Mouse (Mus musculus) CH12.LX (cell line): ENCODE data around the gene 2210016L21Rik.

Experiments
- BHLHE40 ChIP-seq: IDR thresholded peaks from 2 replicates; pipeline ENCODE4 v1.6.1; 2011; ENCODE audit warnings: mild to moderate bottlenecking, low read depth, low read length, improper control_type of control experiment
- CTCF ChIP-seq, 2 experiments: IDR thresholded peaks in 1 of 2; conservative IDR thresholded peaks in 1 of 2; 2 replicates each; pipeline ENCODE4 v1.5.1; 2011 to 2012; ENCODE audit warnings: low read depth in 2 of 2, low read length in 2 of 2, improper control_type of control experiment in 1 of 2, inconsistent platforms in 1 of 2, mild to moderate bottlenecking in 1 of 2, moderate library complexity in 1 of 2
- EP300 ChIP-seq: IDR thresholded peaks from 2 replicates; pipeline ENCODE4 v1.6.1; 2011; ENCODE audit warnings: low read length, improper control_type of control experiment
- ETS1 ChIP-seq: conservative IDR thresholded peaks from 2 replicates; pipeline ENCODE4 v1.6.1; 2012; ENCODE audit warnings: low read depth, mild to moderate bottlenecking, inconsistent platforms, low read length, improper control_type of control experiment, moderate library complexity
- KAT2A ChIP-seq: IDR thresholded peaks from 2 replicates; pipeline ENCODE4 v1.6.1; 2012; ENCODE audit warnings: low read length, improper control_type of control experiment, inconsistent platforms; ENCODE audit not compliant: insufficient replicate concordance
- NELFE ChIP-seq: IDR thresholded peaks from 2 replicates; pipeline ENCODE4 v1.6.1; 2011; ENCODE audit warnings: low read depth, low read length, improper control_type of control experiment
- POLR2A ChIP-seq: IDR thresholded peaks from 2 replicates; pipeline ENCODE4 v1.6.1; 2011; ENCODE audit warnings: low read depth, mild to moderate bottlenecking, improper control_type of control experiment, low read length
- RCOR1 ChIP-seq: conservative IDR thresholded peaks from 2 replicates; pipeline ENCODE4 v1.6.1; 2012; ENCODE audit warnings: low read depth, mild to moderate bottlenecking, inconsistent platforms, low read length, improper control_type of control experiment
- SIN3A ChIP-seq: IDR thresholded peaks from 2 replicates; pipeline ENCODE4 v1.6.1; 2012; ENCODE audit warnings: low read length, improper control_type of control experiment, inconsistent platforms
- USF1 ChIP-seq: IDR thresholded peaks from 2 replicates; pipeline ENCODE4 v1.6.1; 2014; ENCODE audit warnings: low read depth, mild to moderate bottlenecking, inconsistent platforms, low read length, improper control_type of control experiment
- ZNF384 ChIP-seq: IDR thresholded peaks from 2 replicates; pipeline ENCODE4 v1.6.1; 2012; ENCODE audit warnings: low read depth, low read length, improper control_type of control experiment, inconsistent platforms

DNA sequence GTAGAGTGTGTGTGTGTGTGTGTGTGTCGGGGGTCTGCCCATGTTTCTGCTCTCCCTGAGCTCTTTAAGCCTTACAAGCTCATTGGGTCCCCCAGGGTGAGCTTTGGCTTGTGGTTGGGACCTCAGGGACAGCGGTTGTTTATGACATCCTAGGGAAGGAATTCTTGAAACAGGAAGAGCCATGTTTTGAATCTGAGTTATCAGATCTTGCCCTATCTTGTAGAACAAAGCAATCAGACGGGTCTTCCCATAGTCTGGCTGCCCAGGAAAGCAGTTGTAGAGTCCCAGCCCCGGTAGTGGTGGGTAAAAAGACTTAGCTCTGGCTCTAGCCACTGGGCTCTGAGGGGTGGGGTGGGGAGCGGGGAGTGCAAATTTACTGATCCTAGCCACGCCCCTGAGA lies 55.4 kb downstream of the 2210016L21Rik start:
- TF ChIP-seq RCOR1, result no peak
- TF ChIP-seq BHLHE40, result no peak
- no peak for TF ChIP-seq CTCF (conservative IDR thresholded peaks at IDR 0.05 in 1 of 2, IDR thresholded peaks at IDR 0.05 in 1 of 2; ENCODE audit: low read depth in 2 of 2, low read length in 2 of 2)
- no peak for TF ChIP-seq EP300
- no peak for TF ChIP-seq SIN3A
- TF ChIP-seq USF1, result no peak
- no peak for TF ChIP-seq POLR2A
- TF ChIP-seq ZNF384, result no peak
- no peak for TF ChIP-seq ETS1
- no peak for TF ChIP-seq NELFE
- no peak for TF ChIP-seq KAT2A
